Mouse (Mus musculus): ENCODE results near the gene Efna5. TPM values are rescaled to one million over a fixed set of nuclear protein-coding genes. Genes with fewer than 3 reads are reported as not detected.

Gene Efna5
- polyA plus RNA-seq, 1 experiment = not detected

DNA sequence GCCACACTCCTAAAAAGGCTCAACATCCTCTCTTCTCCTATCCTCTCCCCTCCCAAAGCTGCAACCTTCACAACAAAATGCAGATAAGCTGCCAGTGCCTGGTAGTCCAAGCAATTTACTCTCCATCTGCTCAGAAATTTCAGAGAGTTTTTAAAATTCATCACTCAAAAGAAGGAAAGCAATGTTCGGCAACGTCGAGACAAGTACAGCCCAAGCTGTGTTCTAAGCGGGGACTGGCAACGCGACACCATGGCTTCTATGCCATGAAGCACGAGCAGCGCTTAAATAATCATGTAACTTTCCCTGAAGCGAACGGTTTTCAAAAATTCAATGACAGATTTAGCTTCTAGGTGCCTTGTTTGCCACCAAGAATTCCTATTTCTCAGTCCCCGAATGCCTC is 59.9 kb downstream of the Efna5 start:
- no peak for TF ChIP-seq GATA1 (IDR thresholded peaks at IDR 0.05; ENCODE audit: low read length)

DNA sequence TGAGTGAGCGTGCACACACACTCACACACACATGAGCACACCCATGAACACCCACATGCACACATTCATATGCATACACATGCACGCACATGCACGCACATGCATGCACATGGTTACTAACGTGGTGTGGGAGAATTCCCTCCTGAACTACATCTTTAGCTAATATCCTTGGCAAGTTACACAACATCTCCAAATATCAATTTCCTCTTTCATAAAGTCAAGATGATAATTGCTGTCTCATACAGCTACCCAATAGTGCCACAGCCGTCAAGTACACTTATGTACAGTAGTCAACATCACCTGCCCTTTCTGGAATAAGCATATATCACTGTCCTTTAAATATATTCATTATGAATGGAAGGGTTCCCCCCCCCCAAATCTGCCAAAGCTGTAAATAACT is 61.2 kb downstream of the Efna5 start:
- TF ChIP-seq GATA1 (IDR thresholded peaks at IDR 0.05; ENCODE audit: low read length) = no peak

DNA sequence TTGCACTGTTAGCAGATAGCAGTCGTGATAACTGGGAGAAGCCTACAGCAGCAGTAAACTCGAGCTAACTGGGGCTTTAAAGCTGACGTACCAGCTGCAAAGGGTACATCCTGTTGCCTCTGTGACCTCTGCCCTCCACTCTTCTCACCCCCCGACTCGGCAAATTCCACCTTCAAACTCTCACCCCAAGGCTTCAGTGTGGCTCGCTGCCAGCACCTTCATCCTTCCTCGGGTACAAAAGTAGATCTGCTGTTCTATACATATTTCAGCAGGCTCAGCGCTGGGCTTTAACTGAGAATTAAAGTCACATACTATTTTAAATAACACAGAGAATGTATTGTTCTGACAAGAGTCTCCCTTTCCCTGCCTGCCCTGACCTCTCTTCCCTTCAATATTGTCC is 62.3 kb downstream of the Efna5 start:
- TF ChIP-seq GATA1 (IDR thresholded peaks at IDR 0.05; ENCODE audit: low read length) = no peak

DNA sequence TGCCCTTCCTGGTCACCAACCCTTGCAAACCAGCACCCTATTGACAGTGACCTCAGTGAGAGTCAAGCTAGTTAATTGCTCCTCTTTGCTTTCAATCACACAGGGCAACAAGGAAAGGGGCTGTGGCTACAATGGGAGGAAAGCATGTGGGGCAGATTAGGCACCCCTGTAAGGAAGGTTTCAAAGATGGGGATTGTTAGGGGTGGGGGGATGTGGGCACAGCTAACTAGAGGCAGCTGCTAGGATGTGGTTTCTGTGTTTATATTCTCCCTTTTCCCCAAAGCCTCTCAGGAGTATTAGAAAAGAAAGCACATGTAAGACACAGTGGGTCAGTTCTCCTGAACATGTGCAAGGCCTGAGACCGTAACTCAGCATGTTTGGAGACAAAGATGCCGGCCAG is 62.8 kb downstream of the Efna5 start:
- TF ChIP-seq GATA1 (IDR thresholded peaks at IDR 0.05; ENCODE audit: low read length) = no peak

DNA sequence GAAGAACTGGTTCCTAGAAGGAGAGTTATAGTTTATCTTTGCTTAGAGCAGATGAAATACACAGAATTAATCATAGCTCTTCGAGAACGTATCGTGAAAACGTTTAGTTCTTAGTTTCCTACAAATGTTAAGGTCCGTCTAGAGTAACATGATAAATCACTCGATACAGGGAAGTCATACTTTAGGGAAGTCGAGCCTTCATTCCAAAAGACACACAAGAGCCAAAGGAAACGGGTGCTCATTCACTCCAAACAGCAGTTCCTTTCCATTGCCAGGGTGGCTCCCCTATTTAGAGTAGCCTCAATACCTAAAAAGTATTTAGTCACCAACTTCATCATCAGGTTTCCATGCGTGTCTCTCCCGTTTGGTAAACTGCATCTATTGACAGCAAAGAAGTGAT is 64.2 kb downstream of the Efna5 start:
- no peak for TF ChIP-seq GATA1 (IDR thresholded peaks at IDR 0.05; ENCODE audit: low read length)

DNA sequence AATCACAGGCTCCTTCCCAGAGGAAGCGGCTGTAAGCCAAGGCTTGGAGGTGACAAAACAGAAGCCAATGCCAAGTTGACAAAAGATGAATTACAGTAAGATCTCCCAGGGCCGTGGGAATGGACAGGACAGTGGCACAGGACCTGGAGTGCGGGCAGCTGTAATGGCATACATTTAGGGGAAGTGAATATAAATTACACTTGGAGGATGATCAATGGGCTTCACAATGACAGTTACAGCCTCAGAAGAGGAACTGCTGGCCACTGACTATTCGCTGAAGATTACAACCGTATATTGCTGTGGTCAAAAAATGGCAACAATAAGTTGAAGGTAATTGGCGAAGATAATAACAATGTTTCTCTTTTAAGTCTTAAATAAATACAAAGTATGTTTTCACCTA is 67.7 kb downstream of the Efna5 start:
- TF ChIP-seq GATA1 (IDR thresholded peaks at IDR 0.05; ENCODE audit: low read length) = no peak

DNA sequence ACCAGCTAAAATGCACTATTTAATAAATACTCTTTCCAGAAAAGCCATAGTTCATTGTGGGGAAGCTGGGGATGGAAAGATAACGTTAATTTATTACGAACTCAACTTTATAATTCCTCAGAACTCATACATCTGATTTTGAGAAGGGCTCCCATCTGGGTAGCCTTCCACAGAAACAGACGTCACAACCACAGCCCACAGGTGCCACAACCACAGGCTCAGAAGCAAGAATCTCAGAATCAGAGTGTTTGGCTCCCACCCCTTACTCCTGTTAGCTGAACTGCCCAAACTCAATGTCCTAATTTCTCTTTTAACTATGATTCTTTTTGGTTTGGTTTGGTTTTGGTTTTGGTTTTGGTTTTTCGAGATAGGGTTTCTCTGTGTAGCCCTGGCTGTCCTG is 73.2 kb downstream of the Efna5 start:
- no peak for TF ChIP-seq GATA1 (IDR thresholded peaks at IDR 0.05; ENCODE audit: low read length)

DNA sequence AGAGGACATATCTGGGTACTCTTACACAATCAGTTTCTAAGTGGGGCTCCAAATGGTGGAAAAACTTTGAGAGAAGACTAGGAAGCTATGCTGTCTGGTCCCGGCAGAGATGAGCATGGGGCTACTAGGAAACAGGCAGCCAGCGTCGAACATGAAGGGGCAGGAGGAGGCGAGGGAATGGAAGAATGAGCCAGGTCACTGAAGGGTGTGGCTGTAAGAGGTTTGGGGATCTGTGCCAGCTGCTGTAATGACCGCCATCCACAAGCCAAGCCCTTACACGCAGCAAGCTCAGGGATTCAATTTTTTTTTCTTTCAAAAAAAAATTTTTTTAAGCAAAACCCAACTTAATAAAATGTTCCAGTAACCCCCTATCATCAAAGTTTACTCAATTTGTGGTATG is 74.5 kb downstream of the Efna5 start:
- TF ChIP-seq GATA1 (IDR thresholded peaks at IDR 0.05; ENCODE audit: low read length) = no peak

DNA sequence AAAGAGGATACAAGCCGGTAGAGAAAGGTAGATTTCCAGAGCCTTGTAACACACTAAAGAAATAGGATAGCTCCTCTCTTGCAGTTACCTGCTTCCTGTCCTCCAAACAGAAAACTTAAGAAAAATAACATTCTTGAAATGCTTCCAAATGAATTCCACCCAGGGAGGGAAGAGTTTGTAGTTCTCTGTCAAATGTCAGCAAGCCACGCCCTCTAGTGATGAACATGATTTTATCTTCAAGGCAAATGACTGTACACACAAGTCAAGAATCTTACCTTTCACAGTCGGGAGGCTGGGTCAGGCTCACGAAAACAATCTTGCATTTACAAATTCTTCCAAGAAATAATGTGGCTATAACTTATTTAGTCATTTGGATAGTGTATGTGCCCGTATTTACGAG is 78.4 kb downstream of the Efna5 start:
- TF ChIP-seq GATA1 (IDR thresholded peaks at IDR 0.05; ENCODE audit: low read length) = no peak

DNA sequence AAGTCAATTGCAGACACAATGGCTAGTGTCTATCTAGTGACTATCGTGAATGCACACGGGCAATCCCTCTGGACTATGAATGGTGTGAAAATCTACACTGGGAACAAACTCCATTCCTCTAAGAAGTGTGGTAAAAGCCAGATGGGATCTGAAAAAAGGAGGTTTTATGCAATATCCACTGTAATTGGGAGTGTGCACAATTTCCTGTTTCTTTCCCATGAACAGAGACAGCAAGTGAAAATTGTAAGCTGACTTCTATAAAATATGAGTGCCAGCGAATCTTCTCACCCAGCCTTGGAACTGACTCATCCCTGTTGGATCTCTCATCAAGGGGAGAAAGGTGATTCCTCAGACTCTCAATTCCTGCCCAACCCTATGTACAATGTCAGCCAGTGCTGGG is 83.8 kb downstream of the Efna5 start:
- no peak for TF ChIP-seq GATA1 (IDR thresholded peaks at IDR 0.05; ENCODE audit: low read length)

DNA sequence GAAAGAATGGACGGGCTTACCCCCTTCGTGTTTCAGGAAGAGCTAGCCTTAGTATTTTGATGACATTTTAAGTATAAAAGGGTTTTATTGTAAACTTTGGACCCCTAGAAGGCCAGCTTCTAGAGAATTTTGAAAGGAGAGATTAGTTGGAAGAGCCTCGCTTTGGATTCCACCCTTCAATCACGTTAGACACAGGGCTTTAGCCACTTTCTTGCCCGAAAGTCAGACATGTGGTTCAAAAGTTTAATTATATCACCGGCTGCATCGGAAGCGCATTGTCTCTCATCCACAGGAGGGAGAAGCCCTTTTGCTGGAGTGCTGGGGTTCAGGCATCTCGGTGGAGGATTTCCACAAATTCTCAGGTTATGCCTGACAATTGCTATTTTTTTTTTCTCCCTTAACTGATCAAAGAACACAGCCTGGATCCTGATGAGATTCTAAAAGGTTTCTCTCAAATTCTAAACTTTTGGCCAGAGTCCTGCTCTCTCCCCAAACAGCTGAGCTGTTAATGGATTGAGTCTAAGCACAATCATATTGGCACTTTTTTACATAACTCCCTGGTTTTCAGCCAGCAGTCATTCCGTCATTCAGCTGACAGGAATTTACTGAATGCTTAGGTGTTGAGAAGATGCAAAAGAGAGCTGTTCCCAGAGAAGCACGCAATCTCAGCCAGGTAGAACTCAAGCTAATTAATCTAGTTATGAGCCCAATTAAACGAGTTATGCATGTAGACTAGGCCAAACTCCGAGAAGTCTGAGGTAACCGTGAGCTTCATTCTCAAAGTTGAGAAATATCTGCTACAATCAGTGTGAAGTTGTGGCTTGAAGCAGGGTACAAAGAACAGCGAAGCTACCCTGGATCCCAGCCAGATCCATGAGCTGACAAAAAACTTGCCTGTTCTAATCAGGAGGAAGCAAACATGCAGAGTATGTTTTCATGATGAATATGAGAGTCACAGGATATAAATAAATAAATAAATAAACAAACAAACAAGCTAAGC is 91.5 kb downstream of the Efna5 start:
- TF ChIP-seq GATA1 (IDR thresholded peaks at IDR 0.05; ENCODE audit: low read length) = no peak

DNA sequence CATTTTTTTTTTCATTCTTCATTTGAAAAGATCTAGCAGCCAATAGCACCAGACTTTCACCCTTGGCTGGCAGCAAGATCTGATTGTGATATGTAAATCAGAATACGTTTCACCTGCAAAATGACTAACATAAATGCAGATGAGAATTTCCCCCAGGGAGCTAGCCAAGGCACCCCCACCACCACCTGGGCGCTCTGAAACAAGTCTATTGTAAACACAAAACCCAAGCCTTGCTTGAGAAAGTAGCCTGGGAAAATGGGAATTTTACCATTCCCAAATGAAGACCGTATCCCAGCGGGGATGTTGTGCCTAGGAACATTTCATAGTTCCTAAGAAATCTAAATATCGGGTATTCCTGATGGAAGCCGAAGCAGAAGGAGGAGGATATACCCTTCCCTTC is 92.3 kb downstream of the Efna5 start:
- no peak for TF ChIP-seq GATA1 (IDR thresholded peaks at IDR 0.05; ENCODE audit: low read length)

DNA sequence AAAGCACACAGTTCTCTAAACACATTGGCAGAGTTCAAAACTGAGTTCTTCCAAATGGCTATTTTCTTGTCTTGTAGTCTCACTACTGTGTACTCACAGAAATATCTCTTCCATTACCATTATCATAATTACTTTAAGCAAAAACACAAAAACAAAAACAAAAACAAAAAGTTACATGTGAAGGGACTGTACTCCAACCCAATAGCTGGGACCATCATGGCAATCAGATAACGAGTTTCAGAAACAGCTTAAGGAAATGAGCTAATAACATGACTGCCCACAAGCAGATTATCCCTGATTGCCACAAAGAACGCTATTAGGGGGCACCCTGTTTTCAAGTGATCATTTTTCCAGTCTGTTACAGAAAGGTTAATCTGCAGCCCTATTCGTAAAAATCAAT is 93.3 kb downstream of the Efna5 start:
- no peak for TF ChIP-seq GATA1 (IDR thresholded peaks at IDR 0.05; ENCODE audit: low read length)

DNA sequence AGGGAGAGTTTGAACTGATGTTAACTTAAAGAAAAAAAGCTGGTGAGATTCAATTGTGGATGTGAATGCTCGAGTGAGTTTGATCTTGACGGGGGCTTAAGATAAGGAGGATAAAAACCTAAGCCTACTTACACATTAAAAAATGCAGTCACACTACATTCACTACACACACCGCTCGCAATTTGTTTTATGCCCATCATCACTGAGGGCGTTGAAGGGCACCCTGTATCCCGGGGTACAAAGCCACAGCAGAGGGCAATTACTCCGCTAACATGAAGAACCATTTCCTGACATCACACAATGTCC is 94.6 kb downstream of the Efna5 start:
- TF ChIP-seq GATA1 (IDR thresholded peaks at IDR 0.05; ENCODE audit: low read length) = no peak

DNA sequence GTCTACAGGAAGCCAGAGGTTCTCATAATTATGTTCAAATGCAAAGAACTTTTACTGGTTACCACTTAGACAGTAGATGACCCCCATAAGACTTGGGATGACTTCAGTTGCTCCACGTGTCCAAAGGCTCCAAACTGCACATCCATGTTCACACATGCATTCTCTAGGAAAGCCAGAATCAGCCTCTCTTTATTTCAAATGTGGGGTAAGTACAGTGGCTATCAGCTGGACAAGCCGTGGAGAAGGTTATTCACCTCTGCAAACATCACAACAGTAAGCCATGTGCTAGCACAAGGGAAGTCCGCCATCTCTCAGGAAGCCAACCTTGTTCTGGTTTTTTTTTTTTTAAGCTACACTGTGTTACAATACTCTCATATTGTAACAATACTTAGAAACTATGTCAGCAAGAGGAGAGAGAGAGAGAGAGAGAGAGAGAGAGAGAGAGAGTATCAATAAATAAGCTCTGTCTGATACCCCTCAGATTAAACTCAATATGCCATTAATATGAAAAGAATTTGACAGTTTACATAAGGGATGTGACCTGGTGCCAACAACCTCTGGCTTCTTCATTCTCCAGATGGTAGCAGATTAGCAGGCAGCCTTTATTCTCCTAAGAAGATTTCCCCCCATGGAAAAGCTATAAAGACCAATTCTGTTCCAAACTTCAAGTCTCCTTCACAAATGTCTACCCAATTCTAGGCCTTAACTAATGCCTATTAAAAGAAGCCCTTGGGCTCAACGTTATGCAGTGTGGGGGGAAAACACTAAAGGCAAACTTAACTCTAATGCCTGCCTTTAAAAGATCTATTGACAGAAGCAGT is 95.1 kb downstream of the Efna5 start:
- TF ChIP-seq GATA1 (IDR thresholded peaks at IDR 0.05; ENCODE audit: low read length) = no peak

DNA sequence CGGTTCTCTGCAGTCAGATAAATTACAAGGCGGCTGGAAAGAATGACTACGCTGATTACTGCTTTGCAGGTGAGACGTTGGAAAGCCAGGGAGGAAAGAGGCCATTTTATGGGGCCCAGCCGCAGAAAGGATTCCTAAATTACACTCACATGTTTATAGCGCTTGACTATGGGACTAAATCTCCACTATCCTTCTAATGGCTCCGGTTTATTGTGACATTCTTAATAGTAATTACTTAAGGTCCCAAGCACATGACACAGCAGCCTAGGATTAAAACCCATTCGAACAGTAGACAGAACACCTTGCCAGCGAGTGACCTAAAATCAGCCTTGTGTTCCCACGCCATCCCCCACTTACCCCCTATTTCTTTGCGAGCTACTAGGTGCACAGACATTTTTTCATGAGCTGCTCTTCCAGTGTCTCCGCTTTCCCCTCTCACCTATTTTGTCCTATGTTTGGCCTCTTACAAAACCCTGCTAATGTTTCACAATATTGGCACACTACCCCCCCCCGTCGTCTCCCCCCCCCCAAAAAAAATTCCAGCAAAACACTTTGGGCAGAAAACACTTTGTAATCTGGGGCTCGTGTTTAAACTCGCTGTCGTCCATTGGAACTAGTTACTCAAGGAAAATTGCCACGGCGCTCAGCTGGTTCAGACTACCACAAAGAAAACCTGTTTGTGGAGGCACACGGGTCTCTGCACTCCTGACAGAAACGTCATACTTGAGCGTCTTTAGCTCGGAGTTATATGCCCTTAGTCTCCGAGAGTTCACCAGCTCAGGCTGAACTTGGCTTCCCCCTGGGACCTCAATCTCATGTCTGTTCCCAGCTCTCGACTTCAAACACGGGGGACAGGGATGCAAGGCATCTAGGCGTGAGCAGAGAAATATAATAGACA is 96.6 kb downstream of the Efna5 start:
- TF ChIP-seq GATA1 (IDR thresholded peaks at IDR 0.05; ENCODE audit: low read length) = no peak

All from G1E-ER4 (cell line).